Mouse (Mus musculus) embryonic fibroblast, embryonic 13.5 days (primary cell): ENCODE results near the gene Pip4k2b. TPM values are rescaled to one million over a fixed set of nuclear protein-coding genes. Genes with fewer than 3 reads are reported as not detected.

Experiments
- H3K27ac ChIP-seq: 2 replicates; pipeline ENCODE4 v1.5.1; 2012; ENCODE audit warnings: low read length, control low read depth, inconsistent platforms; ENCODE audit not compliant: insufficient read depth
- H3K4me1 ChIP-seq: 2 replicates; pipeline ENCODE4 v1.6.1; 2011; ENCODE audit warnings: low read length; ENCODE audit not compliant: control insufficient read depth, insufficient read depth
- H3K4me3 ChIP-seq: 2 replicates; pipeline ENCODE4 v1.5.1; 2011; ENCODE audit warnings: mild to moderate bottlenecking, control low read depth, low read length; ENCODE audit not compliant: insufficient read depth
- CTCF ChIP-seq: IDR thresholded peaks from 2 replicates; pipeline ENCODE4 v1.5.1; 2011; ENCODE audit warnings: mild to moderate bottlenecking, control low read depth, low read length, moderate library complexity, borderline replicate concordance; ENCODE audit not compliant: insufficient read depth
- POLR2A ChIP-seq: IDR thresholded peaks from 2 replicates; pipeline ENCODE4 v1.6.1; 2011; ENCODE audit warnings: low read depth, mild to moderate bottlenecking, control low read depth, low read length, moderate library complexity
- polyA plus RNA-seq: library from polyadenylated mRNA; stranded (reverse); fragments of >200 nt; gene quantifications from 2 replicates; pipeline ENCODE4 v1.2.4, GENCODE M21; 2011; ENCODE audit warnings: low read depth; ENCODE audit not compliant: missing spikeins, insufficient read length

The Pip4k2b gene
- polyA plus RNA-seq, 1 experiment: 40.7 TPM

DNA sequence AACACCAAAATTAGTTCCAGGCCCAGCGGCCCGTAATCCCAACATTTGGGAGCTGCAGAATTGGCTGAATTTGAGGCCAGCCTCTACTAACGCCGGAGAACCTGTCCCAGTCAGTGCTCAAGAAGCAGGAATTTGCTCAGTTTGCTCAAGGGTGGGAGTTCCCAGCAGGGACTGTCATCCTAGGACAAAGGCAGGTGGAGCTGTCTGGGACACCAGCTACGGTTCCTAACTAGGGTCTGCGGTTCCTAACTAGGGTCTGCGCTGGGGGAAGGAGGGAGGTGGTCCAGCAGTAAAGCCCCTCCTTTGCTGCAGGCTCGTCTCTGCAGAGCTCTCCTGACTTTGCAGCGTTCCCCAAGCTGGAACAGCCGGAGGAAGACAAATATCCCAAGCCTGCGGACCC is 71.4 kb downstream of the Pip4k2b start:
- TF ChIP-seq CTCF (no peak), POLR2A (no peak)
- H3K27ac ChIP-seq: no peak overlapping the region
- no peaks in the 10 kb centered on the region for H3K4me1 ChIP-seq
- H3K4me3 ChIP-seq: no peak overlapping the region

DNA sequence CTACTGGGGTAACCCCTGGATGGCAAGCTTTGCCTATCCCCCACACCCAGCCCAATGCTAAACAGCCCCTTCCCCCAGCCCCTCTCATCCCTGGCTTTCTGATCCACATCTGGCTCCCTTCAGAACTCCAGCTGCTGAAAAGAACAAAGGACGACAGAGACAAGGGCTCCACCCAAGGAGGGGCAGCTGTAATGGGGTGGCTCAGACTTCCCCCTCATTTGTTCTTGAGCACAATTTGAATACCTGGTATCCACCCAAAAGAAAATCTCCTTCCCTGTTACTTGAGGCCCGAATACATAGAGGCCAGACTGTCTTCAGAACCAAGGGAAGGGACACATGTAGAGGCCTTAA is 73.4 kb downstream of the Pip4k2b start:
- H3K27ac ChIP-seq: no peak overlapping the region

DNA sequence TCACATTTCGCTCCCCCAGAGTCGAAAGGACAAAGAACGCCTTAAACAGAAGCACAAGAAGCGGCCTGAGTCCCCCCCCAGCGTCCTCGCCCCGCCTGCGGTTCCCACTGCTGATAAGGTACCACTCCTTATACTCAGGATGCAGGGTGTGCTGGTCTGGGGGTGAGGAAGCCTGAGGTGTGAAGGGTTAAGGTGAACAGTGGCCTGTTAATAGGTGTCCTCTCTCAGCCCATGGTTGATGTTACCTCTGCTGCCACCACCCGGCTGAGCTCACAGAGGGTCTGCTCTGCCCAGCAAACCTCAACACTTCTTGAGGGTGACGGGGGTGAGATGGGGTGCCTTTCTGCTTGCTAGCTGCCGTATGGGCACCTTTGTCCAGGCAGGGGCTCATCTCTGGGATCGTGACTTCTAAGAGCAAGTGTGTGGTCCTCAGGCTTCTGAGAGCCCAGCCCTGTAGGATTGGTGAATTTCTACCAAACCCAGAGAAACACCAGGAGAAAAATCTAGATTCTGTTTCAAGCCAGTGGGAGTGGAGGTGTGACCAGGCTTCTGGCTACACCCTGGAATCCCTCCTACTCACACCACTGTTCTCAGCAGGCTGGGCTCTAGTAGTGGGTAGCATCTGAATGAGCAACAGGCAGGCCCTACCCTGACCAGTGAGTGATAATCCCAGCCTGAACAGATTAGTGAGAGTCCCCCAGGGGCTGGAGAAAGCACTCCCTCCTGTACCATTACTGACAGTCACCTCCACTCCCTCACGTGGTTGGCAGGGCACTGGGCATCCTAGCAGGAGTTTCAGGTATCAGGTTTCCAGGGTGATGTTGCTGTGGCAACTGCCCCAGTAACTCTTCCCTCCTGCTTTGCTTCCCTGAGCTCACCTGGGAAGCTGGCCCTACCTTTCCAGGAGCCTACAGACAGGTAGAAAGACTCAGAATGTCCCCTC is 74.0 kb downstream of the Pip4k2b start:
- Histone ChIP-seq H3K4me1 (no peaks in the 10 kb centered on the region), H3K27ac (no peak overlapping the region), H3K4me3 (no peak overlapping the region)
- TF ChIP-seq CTCF: no peak
- TF ChIP-seq POLR2A: no peak

More for the DNA sequence above, 73.4 kb downstream of the Pip4k2b start:
- TF ChIP-seq POLR2A (no peak), CTCF (no peak)
- Histone ChIP-seq H3K4me1 (no peaks in the 10 kb centered on the region), H3K4me3 (no peak overlapping the region)

- H3K27ac ChIP-seq: no peak overlapping the region
- H3K4me3 ChIP-seq: no peak overlapping the region
- TF ChIP-seq CTCF (no peak), POLR2A (no peak)
- no peaks in the 10 kb centered on the region for H3K4me1 ChIP-seq
These were observed 74.7 kb downstream of the Pip4k2b start for GRCm38 (mm10) chr11:97669829-97670228.

DNA sequence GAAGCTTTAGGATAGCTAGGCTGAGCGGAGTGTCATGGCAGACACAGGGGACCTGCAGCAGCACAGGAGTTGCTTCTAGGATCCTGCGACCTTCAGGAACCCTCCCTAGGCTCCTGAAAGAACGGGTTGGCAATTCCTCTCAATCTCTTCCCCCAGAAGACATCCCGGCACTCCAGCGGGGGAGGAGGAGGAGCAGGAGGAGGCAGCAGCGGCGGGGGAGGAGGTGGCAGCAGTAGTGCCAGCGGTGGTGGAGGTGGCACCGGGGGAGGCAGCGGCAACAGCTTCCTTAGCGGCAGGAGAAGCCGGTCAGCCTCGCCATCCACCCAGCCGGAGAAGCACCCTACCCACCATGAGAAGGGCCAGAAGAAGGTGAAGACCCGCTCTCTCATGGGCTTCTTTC is 75.2 kb downstream of the Pip4k2b start:
- H3K4me1 ChIP-seq: no peaks in the 10 kb centered on the region

DNA sequence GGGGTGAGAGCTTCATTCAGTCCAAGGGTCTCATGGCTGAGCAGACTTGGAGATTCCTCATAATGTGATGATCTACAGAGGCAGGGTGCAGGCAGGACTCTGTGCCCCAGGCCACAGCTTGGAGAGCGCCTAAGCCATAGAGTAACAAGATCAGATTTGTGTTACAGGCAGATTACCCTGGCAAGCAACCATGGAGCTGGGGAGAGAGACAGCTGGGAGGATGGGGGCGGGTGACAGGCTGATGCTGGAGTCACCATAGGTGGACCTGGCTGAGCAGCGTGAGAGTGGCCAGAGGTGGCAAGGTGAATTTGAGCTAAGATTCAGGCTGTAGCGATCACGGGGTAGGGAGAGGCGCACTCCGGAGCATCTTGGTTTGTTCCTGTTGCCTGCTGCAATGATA is 76.3 kb downstream of the Pip4k2b start:
- H3K27ac ChIP-seq: no peak overlapping the region
- no peaks in the 10 kb centered on the region for H3K4me1 ChIP-seq
- TF ChIP-seq CTCF (no peak), POLR2A (no peak)
- H3K4me3 ChIP-seq: no peak overlapping the region

More for the DNA sequence above, 75.2 kb downstream of the Pip4k2b start:
- TF ChIP-seq CTCF: no peak
- TF ChIP-seq POLR2A: no peak
- H3K27ac ChIP-seq: no peak overlapping the region
- no peak overlapping the region for H3K4me3 ChIP-seq

- Histone ChIP-seq H3K4me1 (0 out of 2 replicates have a peak, but pooled peaks cover 2% of the 10 kb centered on the region), H3K4me3 (no peak overlapping the region), H3K27ac (no peak overlapping the region)
- TF ChIP-seq CTCF (no peak), POLR2A (no peak)
These were observed 77.7 kb downstream of the Pip4k2b start for GRCm38 (mm10) chr11:97666794-97667193.

- Histone ChIP-seq H3K4me1 (peaks cover 3% of the 10 kb centered on the region; the same call in 1 of the 2 replicates), H3K27ac (no peak overlapping the region), H3K4me3 (no peak overlapping the region)
- TF ChIP-seq CTCF (no peak), POLR2A (no peak)
These were observed 78.3 kb downstream of the Pip4k2b start for GRCm38 (mm10) chr11:97666221-97666620.

- no peak overlapping the region for H3K4me3 ChIP-seq
- H3K27ac ChIP-seq: no peak overlapping the region
- TF ChIP-seq POLR2A (no peak), CTCF (no peak)
- peaks cover 6% of the 10 kb centered on the region; the same call in 1 of the 2 replicates for H3K4me1 ChIP-seq
These were observed 79.1 kb downstream of the Pip4k2b start for GRCm38 (mm10) chr11:97665431-97665830.

Other genes starting within 250 kb of the Pip4k2b start
- gene 4933428G20Rik, start 244.4 kb downstream of the Pip4k2b start, polyA plus RNA-seq: not detected in 2 replicates
- 0.18 TPM in 1 of 2 replicates, not detected in the other for gene Srcin1, start 168.5 kb downstream of the Pip4k2b start, polyA plus RNA-seq
- 1.4 and 2.1 TPM in 2 replicates for gene Epop, start 115.0 kb downstream of the Pip4k2b start, polyA plus RNA-seq
- 16.2 and 18.0 TPM in 2 replicates for gene Mllt6, start 81.3 kb downstream of the Pip4k2b start, polyA plus RNA-seq
- gene Cisd3, start 58.9 kb downstream of the Pip4k2b start, polyA plus RNA-seq: 39.9 and 42.5 TPM in 2 replicates
- gene Pcgf2, start 44.2 kb downstream of the Pip4k2b start, polyA plus RNA-seq: 42.3 and 54.0 TPM in 2 replicates
- 229 and 259 TPM in 2 replicates for gene Psmb3, start 41.3 kb downstream of the Pip4k2b start, polyA plus RNA-seq
- 14.0 and 16.4 TPM in 2 replicates for gene Cwc25, start 21.9 kb upstream of the Pip4k2b start, polyA plus RNA-seq
- not detected in 2 replicates for gene 1700001P01Rik, start 31.2 kb upstream of the Pip4k2b start, polyA plus RNA-seq
- gene Rpl23, start 37.7 kb upstream of the Pip4k2b start, polyA plus RNA-seq: 548 and 603 TPM in 2 replicates
- 243 and 284 TPM in 2 replicates for gene Lasp1, start 54.3 kb upstream of the Pip4k2b start, polyA plus RNA-seq
- gene B230217C12Rik, start 96.1 kb upstream of the Pip4k2b start, polyA plus RNA-seq: 4.8 and 7.2 TPM in 2 replicates
- gene Fbxo47, start 139.4 kb upstream of the Pip4k2b start, polyA plus RNA-seq: 0.53 and 1.4 TPM in 2 replicates
- 0.68 and 0.86 TPM in 2 replicates for gene Plxdc1, start 241.7 kb upstream of the Pip4k2b start, polyA plus RNA-seq